Mouse (Mus musculus) left cerebral cortex, postnatal 14 days (tissue): ENCODE measurements around the gene Bysl. TPM values are rescaled to one million over a fixed set of nuclear protein-coding genes. Genes with fewer than 3 reads are reported as not detected.
"Not testable (repeated sequence)": the region's sequence is repeated elsewhere in the genome, so short reads cannot be mapped to it uniquely, and the experiment has no call there.

Experiments
- DNase-seq, 2 experiments: peaks; one replicate each; pipeline ENCODE4 v3.0.0; 2021 to 2022; ENCODE audit warnings: low spot score in 2 of 2, mixed read lengths in 1 of 2
- intact Hi-C: fragments of 180-260 bp; cut with DNase I; formaldehyde crosslinking; loops from one replicate; pipeline ENCODE4 v1.15.1; 2025
- total RNA-seq, 2 experiments: library from RNA; stranded (reverse); gene quantifications; 2 replicates each; pipeline ENCODE4 v1.2.3; 2021

Bysl gene
- total RNA-seq, 2 experiments from 2014 or later: 21.0 to 21.1 TPM

GRCm38 (mm10) chr17:47625088-47625487, 13.8 kb upstream of the Bysl start:
- no peak for DNase-seq
- intact Hi-C loops: loop anchor here (5.0 kb wide), 1 partner anchor 52 kb away; no protein-coding TSS in a partner anchor

- intact Hi-C loops, DNase-seq: not testable (repeated sequence)
Observed at GRCm38 (mm10) chr17:47624572-47624971, 13.3 kb upstream of the Bysl start.

GRCm38 (mm10) chr17:47622912-47623554, 11.7 kb upstream of the Bysl start:
- intact Hi-C loops: no loop called here
- DNase-seq: no peak

- intact Hi-C loops: no loop called here
- DNase-seq: no peak
Observed at GRCm38 (mm10) chr17:47618556-47619311, 7.4 kb upstream of the Bysl start.

- no peak for DNase-seq
- intact Hi-C loops: no loop called here
Observed at GRCm38 (mm10) chr17:47617605-47618307, 6.5 kb upstream of the Bysl start.

GRCm38 (mm10) chr17:47616652-47617051, 5.4 kb upstream of the Bysl start:
- no peak for DNase-seq
- intact Hi-C loops: no loop called here

GRCm38 (mm10) chr17:47616119-47616518, 4.8 kb upstream of the Bysl start:
- no peak for DNase-seq
- intact Hi-C loops: no loop called here

GRCm38 (mm10) chr17:47614018-47614417, 2.7 kb upstream of the Bysl start:
- DNase-seq: no peak
- intact Hi-C loops: loop anchor here (5.0 kb wide), 1 partner anchor 68 kb away; no protein-coding TSS in a partner anchor

GRCm38 (mm10) chr17:47611661-47611982, 330 bp upstream of the Bysl start:
- no peak for DNase-seq
- intact Hi-C loops: loop anchor here (5.0 kb wide), 1 partner anchor 71 kb away; no protein-coding TSS in a partner anchor

GRCm38 (mm10) chr17:47609182-47609581, 2.1 kb downstream of the Bysl start:
- no peak for DNase-seq
- intact Hi-C loops: no loop called here

GRCm38 (mm10) chr17:47606220-47606619, 5.1 kb downstream of the Bysl start:
- intact Hi-C loops: no loop called here
- no peak for DNase-seq

- intact Hi-C loops: no loop called here
- no peak for DNase-seq
Observed at GRCm38 (mm10) chr17:47602289-47602688, 9.0 kb downstream of the Bysl start.

- no peak for DNase-seq
- intact Hi-C loops: no loop called here
Observed at GRCm38 (mm10) chr17:47601389-47601755, 9.9 kb downstream of the Bysl start.

- intact Hi-C loops: no loop called here
- DNase-seq: no peak
Observed at GRCm38 (mm10) chr17:47600601-47601388, 10.5 kb downstream of the Bysl start.

GRCm38 (mm10) chr17:47599511-47600297, 11.6 kb downstream of the Bysl start:
- no peak for DNase-seq
- intact Hi-C loops: loop anchor here (10.0 kb wide), 1 partner anchor 215 kb away; the partner anchor contains the start of gene Guca1b

- DNase-seq: not testable (repeated sequence)
- intact Hi-C loops: loop anchor here (10.0 kb wide), 1 partner anchor 214 kb away; the partner anchor contains the start of gene Guca1b
Observed at GRCm38 (mm10) chr17:47598580-47599304, 12.6 kb downstream of the Bysl start.

- intact Hi-C loops: loop anchor here (10.0 kb wide), 1 partner anchor 213 kb away; the partner anchor contains the start of gene Guca1b
- peak in 1 of 2 experiments; percentile 28 for DNase-seq
Observed at GRCm38 (mm10) chr17:47597838-47598579, 13.3 kb downstream of the Bysl start.
